Mouse (Mus musculus) telencephalon, adult 2 months (tissue): ENCODE measurements around the gene Acd.
A peak's percentile ranks its signal among the peaks of the same experiment; 100 is the strongest.

Source experiments
- DNase-seq: peaks from one replicate; pipeline ENCODE4 v3.0.0-alpha.2; 2011; ENCODE audit warnings: low read depth, low spot score

Acd gene

DNA sequence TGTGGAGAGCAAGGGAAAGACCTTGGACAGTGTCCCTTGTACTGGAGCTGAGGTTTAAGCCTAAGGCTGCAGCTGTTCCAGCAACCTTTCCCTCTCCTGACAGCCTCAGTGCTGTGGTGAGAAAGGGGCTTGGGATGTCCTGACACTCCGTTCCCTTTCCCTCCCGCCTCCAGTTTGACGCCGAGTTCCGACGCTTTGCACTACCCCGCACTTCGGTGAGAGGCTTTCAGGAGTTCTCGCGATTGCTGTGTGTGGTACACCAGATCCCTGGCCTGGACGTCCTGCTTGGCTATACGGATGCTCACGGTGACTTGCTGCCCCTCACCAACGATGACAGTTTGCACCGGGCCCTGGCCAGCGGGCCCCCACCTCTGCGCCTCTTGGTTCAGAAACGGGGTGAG is 1.1 kb upstream of the Acd start:
- no peak for DNase-seq

GRCm38 (mm10) chr8:105700566-105700965 is 336 bp downstream of the Acd start:
- peak; percentile 50 for DNase-seq

GRCm38 (mm10) chr8:105699488-105700215 is 1.2 kb downstream of the Acd start:
- DNase-seq, result no peak

DNA sequence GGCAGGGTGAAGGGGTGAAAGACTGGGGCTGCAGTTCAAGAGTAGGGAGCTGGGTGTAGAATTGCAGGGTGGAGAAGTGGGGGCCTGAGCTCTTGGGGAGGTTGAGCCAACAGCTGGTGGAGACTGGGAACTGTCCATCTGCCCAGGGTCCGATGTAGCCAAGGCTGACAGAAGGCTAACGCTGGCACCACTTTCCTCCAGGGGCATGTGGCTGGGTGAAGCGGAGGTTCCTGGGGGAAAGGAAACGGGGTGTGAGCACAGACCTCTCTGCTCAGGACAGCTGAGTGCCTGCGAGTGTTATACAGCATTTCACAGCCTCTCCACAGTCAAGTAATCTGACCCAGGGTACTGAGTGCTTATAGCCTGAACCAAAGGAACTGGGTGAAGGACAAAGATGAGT is 2.2 kb downstream of the Acd start:
- DNase-seq, result no peak

DNA sequence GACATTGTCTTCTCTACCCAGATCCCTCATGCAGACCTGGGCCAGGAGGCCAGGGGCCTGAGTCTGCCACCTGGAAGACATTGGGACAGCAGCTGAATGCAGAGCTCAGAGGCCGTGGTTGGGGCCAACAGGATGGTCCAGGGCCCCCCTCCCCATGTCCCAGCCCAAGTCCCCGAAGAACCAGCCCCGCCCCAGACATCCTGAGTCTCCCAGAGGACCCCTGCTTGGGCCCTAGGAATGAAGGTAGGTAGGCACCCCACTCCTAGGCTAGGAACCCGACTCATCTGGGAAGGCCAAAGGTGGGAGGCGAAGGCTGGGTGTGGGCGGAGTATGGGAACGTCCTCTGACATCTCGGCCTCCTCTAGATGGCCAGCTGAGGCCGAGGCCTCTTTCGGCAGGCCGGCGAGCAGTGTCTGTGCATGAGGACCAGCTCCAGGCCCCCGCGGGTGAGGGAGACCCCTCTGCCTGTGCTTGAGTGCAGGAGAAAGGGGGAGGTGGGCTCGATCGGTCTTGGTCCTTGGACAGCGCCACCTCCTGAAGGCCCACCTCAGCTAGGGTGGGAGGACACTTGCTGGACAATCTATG is 3.6 kb downstream of the Acd start:
- no peak for DNase-seq

- no peak for DNase-seq
Observed at GRCm38 (mm10) chr8:105695080-105695780, 5.7 kb downstream of the Acd start.

DNA sequence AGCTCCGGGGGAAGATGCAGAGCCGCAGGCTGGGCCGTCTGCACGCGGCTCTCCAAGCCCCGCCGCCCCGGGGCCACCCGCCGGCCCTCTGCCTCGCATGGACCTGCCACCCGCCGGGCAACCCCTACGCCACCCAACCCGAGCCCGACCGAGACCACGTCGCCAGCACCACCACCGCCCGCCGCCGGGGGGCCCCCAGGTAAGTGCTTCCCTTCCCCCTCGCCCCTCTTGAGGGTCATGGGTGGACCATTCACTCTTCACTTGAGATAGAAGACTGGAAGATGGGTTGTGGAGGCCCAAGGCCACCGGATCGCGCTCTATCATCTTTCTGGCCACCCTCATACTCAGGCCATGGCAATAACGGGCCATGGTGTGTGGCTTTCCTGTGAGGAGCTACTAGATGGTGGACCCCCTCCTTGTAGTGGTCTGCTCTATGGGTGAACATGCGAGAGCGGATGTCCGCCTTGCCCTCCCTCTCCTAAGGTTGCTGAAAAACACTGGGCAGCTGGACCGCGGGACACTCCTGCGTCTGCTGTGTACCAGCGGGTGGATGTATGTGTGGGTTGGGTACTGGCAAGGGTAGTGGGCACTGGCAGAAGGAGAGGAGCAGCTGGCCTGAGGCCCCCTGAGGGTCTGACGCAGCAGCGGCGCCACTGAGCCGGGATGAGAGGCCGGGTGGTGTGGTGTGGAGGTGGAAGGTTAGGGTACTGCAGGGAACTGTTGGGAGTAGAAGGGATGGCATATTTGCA is 6.7 kb downstream of the Acd start:
- no peak for DNase-seq

DNA sequence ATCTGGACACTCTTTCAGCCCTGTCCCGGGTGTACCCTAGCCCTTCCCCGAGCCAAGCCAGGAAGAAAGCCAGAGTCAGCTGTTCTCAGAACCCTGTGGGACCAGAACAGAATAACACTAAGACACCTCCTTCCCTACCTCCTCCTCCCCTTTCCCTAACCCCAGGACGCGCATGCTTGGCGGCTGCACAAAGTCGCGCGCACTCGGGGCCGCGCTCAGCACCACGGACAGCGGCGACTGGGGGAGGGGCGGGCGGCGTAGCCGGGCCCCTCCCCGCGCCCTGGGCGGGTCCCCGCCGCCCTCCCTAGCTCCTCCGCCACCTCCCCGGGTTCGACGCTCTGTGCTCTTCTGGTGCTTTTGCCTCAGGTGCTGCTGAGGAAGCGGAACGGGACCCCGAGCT is 7.3 kb downstream of the Acd start:
- peak; percentile 45 for DNase-seq

GRCm38 (mm10) chr8:105692449-105693182 is 8.3 kb downstream of the Acd start:
- DNase-seq, result no peak

DNA sequence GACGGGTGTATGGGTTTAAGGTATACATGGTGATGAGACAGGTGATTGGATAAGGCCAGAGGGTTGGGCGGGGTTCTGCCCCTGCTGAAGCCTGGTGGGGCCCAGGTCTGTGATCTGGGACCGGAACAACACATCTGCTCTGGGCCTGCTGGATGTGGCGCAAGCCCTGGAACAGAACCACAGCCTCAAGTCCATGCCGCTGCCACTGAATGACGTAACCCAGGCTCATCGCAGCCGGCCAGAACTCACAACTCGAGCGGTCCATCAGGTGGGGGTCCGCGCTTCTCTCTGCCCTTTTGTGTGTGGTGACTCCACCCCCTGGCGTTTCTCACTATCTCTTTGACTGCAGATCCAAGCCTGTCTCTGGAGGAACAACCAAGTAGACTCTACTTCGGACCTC is 9.9 kb downstream of the Acd start:
- no peak for DNase-seq

DNA sequence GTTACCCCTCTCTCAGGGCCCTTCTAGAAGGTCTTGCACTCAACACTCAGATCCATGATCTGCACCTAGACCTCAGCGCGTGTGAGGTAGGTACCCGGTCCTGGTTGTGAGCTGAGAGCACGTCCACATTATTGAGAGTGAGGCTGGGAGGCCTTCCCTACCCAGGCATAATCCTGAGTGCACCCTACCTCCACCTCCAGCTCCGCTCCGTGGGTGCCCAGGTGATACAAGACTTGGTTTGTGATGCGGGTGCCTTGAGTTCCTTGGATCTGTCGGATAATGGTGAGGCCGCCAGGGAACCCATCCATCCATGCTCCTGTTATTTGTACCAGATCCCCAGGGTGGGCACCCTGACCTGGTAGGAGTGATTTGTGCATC is 10.9 kb downstream of the Acd start:
- no peak for DNase-seq

- no peak for DNase-seq
Observed at GRCm38 (mm10) chr8:105689256-105689982, 11.5 kb downstream of the Acd start.

- no peak for DNase-seq
Observed at GRCm38 (mm10) chr8:105688242-105688752, 12.6 kb downstream of the Acd start.

DNA sequence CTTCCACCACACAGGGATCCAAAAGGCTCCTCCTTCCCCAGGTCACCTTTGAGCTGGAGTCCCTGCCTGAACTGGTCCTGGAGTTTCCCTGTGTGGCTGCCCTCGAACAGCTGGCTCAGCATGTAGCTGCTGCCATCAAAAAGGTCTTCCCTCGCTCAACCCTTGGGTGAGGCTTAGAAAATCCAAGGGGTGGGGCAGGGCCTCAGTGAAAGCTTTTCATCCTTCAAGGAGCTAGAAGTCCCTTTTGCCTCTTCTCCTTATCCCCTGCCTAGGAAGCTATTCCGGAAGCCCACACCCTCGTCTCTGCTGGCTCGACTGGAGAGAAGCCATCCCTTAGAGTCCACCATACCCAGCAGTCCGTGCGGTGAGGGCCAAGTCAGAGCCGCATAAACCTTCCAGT is 13.4 kb downstream of the Acd start:
- no peak for DNase-seq

- no peak for DNase-seq
Observed at GRCm38 (mm10) chr8:105686551-105686950, 14.4 kb downstream of the Acd start.

- DNase-seq, result no peak
Observed at GRCm38 (mm10) chr8:105685796-105686308, 15.1 kb downstream of the Acd start, which contains the start of gene Carmil2. Gene Carmil2 (plus strand): TSS chr8:105686274.

GRCm38 (mm10) chr8:105685325-105685724 is 15.6 kb downstream of the Acd start:
- no peak for DNase-seq

DNA sequence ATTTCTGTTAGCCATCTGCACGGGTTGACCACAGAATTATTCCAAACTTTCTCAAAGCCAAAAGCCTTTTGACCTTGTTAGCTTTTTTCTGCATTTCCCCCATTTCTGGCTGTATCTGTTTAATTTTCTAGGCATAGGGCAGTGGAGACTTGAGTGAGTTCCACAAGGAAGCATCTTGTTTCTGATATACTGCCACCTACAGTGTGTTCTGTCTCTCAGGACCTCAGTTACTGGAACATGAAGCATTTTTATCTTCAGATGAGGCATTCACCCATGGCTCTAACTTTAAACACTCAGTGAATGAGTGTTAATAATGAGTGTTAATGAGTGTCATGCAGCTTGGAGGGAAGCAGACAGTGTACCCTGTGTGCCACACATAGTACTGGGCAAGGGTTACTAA is 23.0 kb downstream of the Acd start:
- DNase-seq, result no peak

DNA sequence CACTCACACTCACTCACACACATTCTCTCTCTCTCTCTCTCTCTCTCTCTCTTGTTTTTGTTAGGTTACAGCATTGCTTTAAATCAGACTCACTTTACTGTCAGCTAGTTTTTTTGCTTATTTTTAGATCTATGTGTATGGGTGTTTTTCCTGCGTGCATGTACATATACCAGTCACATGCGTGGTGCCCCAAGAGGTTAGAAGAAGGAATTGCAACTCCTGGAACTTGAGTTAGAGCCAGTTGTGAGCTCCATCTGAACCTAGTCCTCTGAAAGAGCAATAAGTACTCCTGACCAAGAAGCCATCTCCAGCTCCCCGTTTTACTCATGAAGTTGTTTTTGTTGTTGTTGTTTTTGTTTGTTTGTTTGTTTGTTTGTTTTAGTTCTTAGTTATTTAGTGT is 39.7 kb downstream of the Acd start:
- no peak for DNase-seq

GRCm38 (mm10) chr8:105657641-105658040 is 43.3 kb downstream of the Acd start:
- no peak for DNase-seq
